20 mouse cellular contexts compared by ENCODE assay signal in the genomic region with DNA sequence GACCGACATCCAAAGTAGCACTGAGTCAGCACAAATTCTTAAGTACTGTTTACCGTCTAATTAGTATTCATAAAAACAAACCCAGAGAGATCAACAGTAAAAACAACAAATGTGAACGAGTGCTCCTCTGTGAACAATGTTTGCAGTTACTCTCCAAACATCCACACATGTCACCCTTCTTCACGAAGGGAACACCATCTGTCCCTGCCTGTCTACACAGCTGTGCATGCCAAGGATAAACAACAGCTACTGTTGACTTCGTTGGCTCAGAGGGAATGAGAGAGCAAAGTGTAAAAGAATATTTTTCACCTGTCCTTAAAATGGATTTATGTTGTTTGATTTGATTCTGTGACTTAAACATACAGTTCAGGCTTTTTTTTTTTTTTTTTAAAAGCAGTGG.
DNase-seq lines count a peak whose midpoint lies in the region; ATAC-seq and TF ChIP-seq lines count a peak whose summit lies in the region.
"Had no signal": no experiment of that assay in that cellular context is flagged by ENCODE, and none has a peak within 500 bp of the region (broad histone marks: within the 10 kb centered on the region; RNA-seq: fewer than 3 reads in every experiment).

No protein-coding gene starts in this region.

- no peak overlapping the region for H3K4me2 ChIP-seq in embryonic facial prominence, embryonic 14.5 days (ENCODE audit: low read depth, low read length)
- H3K4me2 ChIP-seq in myocyte (ENCODE audit: low read depth): no peak overlapping the region
- H3K4me2 ChIP-seq: embryonic facial prominence, embryonic 13.5 days; heart, embryonic 12.5 days; hindbrain, embryonic 14.5 days; intestine, embryonic 15.5 days had no signal

- H3K79me2 ChIP-seq in myocyte (ENCODE audit: control insufficient read depth, insufficient read depth): no peaks in the 10 kb centered on the region

- no peak overlapping the region for H3K4me3 ChIP-seq in embryonic facial prominence, embryonic 14.5 days (ENCODE audit: low read depth, low read length)
- H3K4me3 ChIP-seq in embryonic facial prominence, embryonic 10.5 days: no peak overlapping the region
- no peak overlapping the region for H3K4me3 ChIP-seq in ES-E14 (ENCODE audit: insufficient read depth in 1 of 2, low read depth in 1 of 2, low read length in 2 of 2, poor library complexity in 1 of 2, severe bottlenecking in 1 of 2)
- no peak overlapping the region for H3K4me3 ChIP-seq in myocyte
- H3K4me3 ChIP-seq: embryonic facial prominence, embryonic 13.5 days; heart, adult 2 months; heart, embryonic 12.5 days; hindbrain, embryonic 10.5 days; intestine, embryonic 15.5 days had no signal

- H3K9me3 ChIP-seq in embryonic facial prominence, embryonic 14.5 days (ENCODE audit: control insufficient read depth, low read length): no peaks in the 10 kb centered on the region
- H3K9me3 ChIP-seq in embryonic facial prominence, embryonic 10.5 days: no peaks in the 10 kb centered on the region
- no peaks in the 10 kb centered on the region for H3K9me3 ChIP-seq in ES-E14 (ENCODE audit: control insufficient read depth, insufficient read depth, low read depth, low read length)
- H3K9me3 ChIP-seq: embryonic facial prominence, embryonic 13.5 days; heart, embryonic 12.5 days; hindbrain, embryonic 10.5 days; intestine, embryonic 15.5 days had no signal

- no peaks in the 10 kb centered on the region for H3K4me1 ChIP-seq in embryonic facial prominence, embryonic 14.5 days (ENCODE audit: control insufficient read depth, insufficient read depth, low read length)
- H3K4me1 ChIP-seq in embryonic facial prominence, embryonic 10.5 days: peaks cover 10% of the 10 kb centered on the region
- H3K4me1 ChIP-seq in ES-E14 (ENCODE audit: control insufficient read depth in 2 of 2, insufficient read depth in 2 of 2, low read length in 2 of 2, poor library complexity in 1 of 2): peaks cover 0 to 8% of the 10 kb centered on the region in 2 experiments; a peak in 2 of 4 replicates

- in situ Hi-C loops in ES-E14 (cut with MboI; ENCODE audit: low sequenced_read_pairs in 2 of 2, unreplicated experiment in 2 of 2): no loop called here

- H3K27me3 ChIP-seq in embryonic facial prominence, embryonic 14.5 days (replicated peaks; ENCODE audit: control insufficient read depth, insufficient read depth, low read length): no peaks in the 10 kb centered on the region
- H3K27me3 ChIP-seq in embryonic facial prominence, embryonic 10.5 days (replicated peaks; ENCODE audit: low read depth, poor library complexity, severe bottlenecking): no peaks in the 10 kb centered on the region
- no peaks in the 10 kb centered on the region for H3K27me3 ChIP-seq in myocyte (ENCODE audit: control insufficient read depth, insufficient read depth, insufficient read length)
- H3K27me3 ChIP-seq: embryonic facial prominence, embryonic 13.5 days; heart, embryonic 12.5 days; intestine, embryonic 15.5 days had no signal

- no peak for TF ChIP-seq POLR2A in myocyte (IDR thresholded peaks at IDR 0.05; ENCODE audit: insufficient read length, low read depth)

- H3ac ChIP-seq in myocyte (ENCODE audit: control insufficient read depth, insufficient read length): no peak overlapping the region

- H3K27ac ChIP-seq in embryonic facial prominence, embryonic 14.5 days (replicated peaks; ENCODE audit: low read depth, low read length): no peak overlapping the region
- no peak overlapping the region for H3K27ac ChIP-seq in embryonic facial prominence, embryonic 10.5 days (replicated peaks)
- no peak overlapping the region for H3K27ac ChIP-seq in ES-E14 (ENCODE audit: insufficient read depth, low read depth, low read length, poor library complexity, severe bottlenecking)
- H3K27ac ChIP-seq: embryonic facial prominence, embryonic 13.5 days; heart, adult 2 months; hindbrain, embryonic 10.5 days; hindbrain, embryonic 14.5 days; intestine, embryonic 15.5 days had no signal

- peak; percentile 55 for DNase-seq in embryonic facial prominence, embryonic 14.5 days (ENCODE audit: low spot score)
- no peak for DNase-seq in embryonic facial prominence, embryonic 10.5 days (ENCODE audit: low spot score)
- peak; percentile 4 for DNase-seq in heart, adult 11 months
- DNase-seq in heart, adult 18-20 months: no peak
- no peak for DNase-seq in ES-E14 (ENCODE audit: low read depth, low spot score)
- no peak for DNase-seq in ovary, postnatal 14 days (ENCODE audit: low spot score)
- DNase-seq: adrenal gland, adult 2 months; adrenal gland, postnatal 25 days; B cell, adult 2 months; cerebellum, adult 11-12 months; cerebellum, adult 9-10 months; cerebellum, postnatal 25 days; gastrocnemius, postnatal 36 days; heart, adult 2 months had no signal

- no peak for ATAC-seq in embryonic facial prominence, embryonic 14.5 days (ENCODE audit: low read depth)
- ATAC-seq: intestine, embryonic 15.5 days had no signal

- no peaks in the 10 kb centered on the region for H3K36me3 ChIP-seq in embryonic facial prominence, embryonic 14.5 days (ENCODE audit: control insufficient read depth, insufficient read depth, low read length)
- H3K36me3 ChIP-seq in embryonic facial prominence, embryonic 10.5 days (replicated peaks): no peaks in the 10 kb centered on the region
- H3K36me3 ChIP-seq in ES-E14 (ENCODE audit: control insufficient read depth, insufficient read depth, low read length, poor library complexity, severe bottlenecking) (no peaks in the 10 kb centered on the region), myocyte (ENCODE audit: control insufficient read depth, insufficient read depth) (no peaks in the 10 kb centered on the region)
- H3K36me3 ChIP-seq: embryonic facial prominence, embryonic 13.5 days; heart, embryonic 12.5 days; hindbrain, embryonic 10.5 days; intestine, embryonic 15.5 days had no signal

- H3K9ac ChIP-seq in embryonic facial prominence, embryonic 14.5 days (ENCODE audit: low read depth, low read length): no peak overlapping the region
- H3K9ac ChIP-seq in ES-E14 (ENCODE audit: insufficient read depth, low read depth, low read length, poor library complexity, severe bottlenecking): no peak overlapping the region
- H3K9ac ChIP-seq: embryonic facial prominence, embryonic 13.5 days; heart, embryonic 12.5 days; hindbrain, embryonic 14.5 days; intestine, embryonic 15.5 days had no signal

- WGBS in embryonic facial prominence, embryonic 14.5 days: 66% methylated on average over 5 of the region's 5 CpGs
- WGBS in embryonic facial prominence, embryonic 10.5 days: 77% methylated on average over 5 of the region's 5 CpGs

TF ChIP-seq in ES-E14, 5 proteins besides CTCF, POLR2A, EP300 and RAD21:
- TF ChIP-seq ZC3H11A (IDR thresholded peaks at IDR 0.05; ENCODE audit: borderline replicate concordance, low read depth, low read length) (no peak), MAFK (IDR thresholded peaks at IDR 0.05; ENCODE audit: insufficient read depth, low read depth, low read length) (peak; percentile 52; the same call in 1 of the 2 replicates)

TF ChIP-seq in myocyte, 11 proteins besides CTCF, POLR2A, EP300 and RAD21:
- no peak for TF ChIP-seq POLR2AphosphoS2 (IDR thresholded peaks at IDR 0.05; ENCODE audit: insufficient read length, low read depth)
- no peak for TF ChIP-seq MAX (IDR thresholded peaks at IDR 0.05; ENCODE audit: low read depth)
- TF ChIP-seq MYOG (IDR thresholded peaks at IDR 0.05; ENCODE audit: control insufficient read depth in 1 of 3, insufficient read depth in 1 of 3, insufficient read length in 2 of 3, low read depth in 2 of 3): peak in 2 of 3 experiments; percentile 80 to 89
- TF ChIP-seq CEBPB (IDR thresholded peaks at IDR 0.05; ENCODE audit: insufficient read depth, poor library complexity, severe bottlenecking): no peak
- no peak for TF ChIP-seq E2F4 (IDR thresholded peaks at IDR 0.05; ENCODE audit: insufficient read depth)
- no peak for TF ChIP-seq USF1 (IDR thresholded peaks at IDR 0.05; ENCODE audit: low read depth)
- peak; percentile 99 for TF ChIP-seq MYOD1 (IDR thresholded peaks at IDR 0.05; ENCODE audit: control insufficient read depth in 1 of 3, insufficient read length in 2 of 3, low read depth in 2 of 3)
- TF ChIP-seq REST (IDR thresholded peaks at IDR 0.05; ENCODE audit: insufficient read depth, insufficient read length): no peak
- TF ChIP-seq TCF12 (IDR thresholded peaks at IDR 0.05; ENCODE audit: insufficient read depth, poor library complexity, severe bottlenecking): peak; percentile 89
- TF ChIP-seq SRF (IDR thresholded peaks at IDR 0.05; ENCODE audit: control insufficient read depth, insufficient read length, low read depth): no peak
- TF ChIP-seq TCF3 (IDR thresholded peaks at IDR 0.05; ENCODE audit: insufficient read length, low read depth): peak; percentile 88

Comparison
In these comparisons a context has a peak if more than half of its experiments do, and no peak if none do; other contexts are left out.
1. DNase-seq: peak in embryonic facial prominence, embryonic 14.5 days (single experiment) and heart, adult 11 months (single experiment); none in embryonic facial prominence, embryonic 10.5 days (single experiment), heart, adult 18-20 months (0 of 2), ES-E14 (single experiment) and ovary, postnatal 14 days (single experiment).